Mouse (Mus musculus): ENCODE measurements at regions not wholly inside any gene's neighbourhood (a gene's known extent, or its start where the extent isn't known, plus 50 kb on each side); places are given as distances from the start of the nearest gene placed in this dataset.
A peak's percentile ranks its signal among the peaks of the same experiment; 100 is the strongest.
"Not testable (repeated sequence)": the region's sequence is repeated elsewhere in the genome, so short reads cannot be mapped to it uniquely, and the experiment has no call there.

- Histone ChIP-seq H3K4me3 (ENCODE audit: low read depth, low read length) (no peak overlapping the region), H3K36me3 (ENCODE audit: control insufficient read depth, insufficient read depth, low read length) (no peaks in the 10 kb centered on the region), H3K27ac (ENCODE audit: low read depth, low read length) (no peak overlapping the region), H3K4me2 (ENCODE audit: low read length) (no peak overlapping the region), H3K9me3 (replicated peaks; ENCODE audit: control insufficient read depth, low read length) (no peaks in the 10 kb centered on the region), H3K27me3 (replicated peaks; ENCODE audit: control insufficient read depth, insufficient read depth, low read length) (no peaks in the 10 kb centered on the region), H3K4me1 (ENCODE audit: control insufficient read depth, insufficient read depth, low read length) (no peaks in the 10 kb centered on the region), H3K9ac (ENCODE audit: low read length) (no peak overlapping the region)
- no peak for ATAC-seq
- WGBS, result 95% methylated on average over 1 of the region's 1 CpGs
- no peak for DNase-seq (ENCODE audit: low spot score)
Measured at GRCm38 (mm10) chr10:46629876-46630275, 1052.2 kb downstream of the Hace1 start.

- H3K36me3 ChIP-seq (ENCODE audit: control insufficient read depth, insufficient read depth, low read length), result no peaks in the 10 kb centered on the region
- no peak overlapping the region for H3K4me2 ChIP-seq (ENCODE audit: low read length)
- H3K27ac ChIP-seq (ENCODE audit: low read depth, low read length), result no peak overlapping the region
- H3K9me3 ChIP-seq (replicated peaks; ENCODE audit: control insufficient read depth, low read length), result no peaks in the 10 kb centered on the region
- no peak for DNase-seq (ENCODE audit: low spot score)
- no peak overlapping the region for H3K9ac ChIP-seq (ENCODE audit: low read length)
- H3K27me3 ChIP-seq (replicated peaks; ENCODE audit: control insufficient read depth, insufficient read depth, low read length), result no peaks in the 10 kb centered on the region
- no peak overlapping the region for H3K4me3 ChIP-seq (ENCODE audit: low read depth, low read length)
- ATAC-seq, result no peak
- no peaks in the 10 kb centered on the region for H3K4me1 ChIP-seq (ENCODE audit: control insufficient read depth, insufficient read depth, low read length)
Measured at GRCm38 (mm10) chr10:46663041-46663440, 1085.4 kb downstream of the Hace1 start.

DNA sequence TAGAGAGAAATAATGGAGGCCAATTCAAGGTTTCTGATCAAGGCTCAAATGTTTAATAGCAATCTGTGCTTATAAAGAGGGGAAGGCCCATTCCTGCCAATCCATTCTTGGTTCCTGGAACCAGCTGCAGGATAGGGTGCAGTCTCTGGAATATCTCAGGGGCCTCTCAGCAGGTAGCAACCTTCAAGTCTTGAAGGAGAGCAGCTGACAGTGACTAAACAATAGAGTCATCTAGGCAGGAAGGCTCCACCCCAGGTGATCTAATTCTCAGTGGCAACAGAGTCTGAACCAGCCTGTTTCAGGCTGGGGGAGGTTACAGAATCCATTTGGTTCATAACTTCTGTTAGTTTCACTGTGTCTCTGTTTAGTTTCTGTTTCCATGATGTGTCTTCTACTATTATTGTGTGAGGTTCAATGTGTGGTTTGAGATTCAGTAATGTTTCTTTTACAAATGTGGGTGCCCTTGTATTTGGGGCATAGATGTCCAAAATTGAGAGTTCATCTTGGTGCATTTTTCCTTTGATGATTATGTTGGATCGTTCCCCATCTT is 1112.3 kb downstream of the Hace1 start:
- not testable (repeated sequence) for H3K4me2 ChIP-seq (ENCODE audit: low read length); DNase-seq (ENCODE audit: low spot score); H3K9me3 ChIP-seq (replicated peaks; ENCODE audit: control insufficient read depth, low read length); ATAC-seq; H3K36me3 ChIP-seq (ENCODE audit: control insufficient read depth, insufficient read depth, low read length); H3K27ac ChIP-seq (ENCODE audit: low read depth, low read length); H3K4me1 ChIP-seq (ENCODE audit: control insufficient read depth, insufficient read depth, low read length); H3K27me3 ChIP-seq (replicated peaks; ENCODE audit: control insufficient read depth, insufficient read depth, low read length); H3K4me3 ChIP-seq (ENCODE audit: low read depth, low read length); H3K9ac ChIP-seq (ENCODE audit: low read length)
- WGBS, result 86% methylated on average over 1 of the region's 1 CpGs

DNA sequence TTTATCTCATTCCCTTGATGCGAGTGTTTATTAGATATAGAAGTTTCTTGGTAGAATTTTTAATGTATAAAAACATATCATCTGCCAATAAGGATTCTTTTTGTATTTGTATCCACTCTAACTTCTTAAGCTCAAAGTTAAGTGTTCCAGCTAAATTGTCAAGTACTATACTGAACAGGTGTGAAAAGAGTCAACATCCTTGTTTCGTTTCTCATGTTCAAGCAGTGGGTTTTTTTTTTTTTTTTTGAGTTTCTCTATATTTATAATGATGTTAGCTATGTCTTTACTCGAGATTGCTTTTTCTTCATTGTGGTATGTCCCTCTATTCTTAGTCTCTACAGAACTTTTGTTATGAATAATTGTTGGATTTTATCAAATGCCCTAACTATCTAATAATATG is 1115.0 kb downstream of the Hace1 start:
- ATAC-seq (no peak), DNase-seq (ENCODE audit: low spot score) (no peak)
- Histone ChIP-seq H3K4me2 (ENCODE audit: low read length) (no peak overlapping the region), H3K9ac (ENCODE audit: low read length) (no peak overlapping the region), H3K9me3 (replicated peaks; ENCODE audit: control insufficient read depth, low read length) (no peaks in the 10 kb centered on the region), H3K27me3 (replicated peaks; ENCODE audit: control insufficient read depth, insufficient read depth, low read length) (no peaks in the 10 kb centered on the region), H3K27ac (ENCODE audit: low read depth, low read length) (no peak overlapping the region), H3K4me1 (ENCODE audit: control insufficient read depth, insufficient read depth, low read length) (no peaks in the 10 kb centered on the region), H3K36me3 (ENCODE audit: control insufficient read depth, insufficient read depth, low read length) (no peaks in the 10 kb centered on the region), H3K4me3 (ENCODE audit: low read depth, low read length) (no peak overlapping the region)
- WGBS, result 84% methylated on average over 3 of the region's 3 CpGs

- Histone ChIP-seq H3K4me3 (ENCODE audit: low read depth, low read length) (no peak overlapping the region), H3K36me3 (ENCODE audit: control insufficient read depth, insufficient read depth, low read length) (no peaks in the 10 kb centered on the region), H3K27ac (ENCODE audit: low read depth, low read length) (peak overlapping the region; percentile 66; the same call in 1 of the 2 replicates), H3K9me3 (replicated peaks; ENCODE audit: control insufficient read depth, low read length) (no peaks in the 10 kb centered on the region), H3K4me1 (ENCODE audit: control insufficient read depth, insufficient read depth, low read length) (no peaks in the 10 kb centered on the region), H3K9ac (ENCODE audit: low read length) (no peak overlapping the region), H3K27me3 (replicated peaks; ENCODE audit: control insufficient read depth, insufficient read depth, low read length) (no peaks in the 10 kb centered on the region), H3K4me2 (ENCODE audit: low read length) (no peak overlapping the region)
- DNase-seq (ENCODE audit: low spot score) (peak; percentile 95), ATAC-seq (peak; percentile 97)
- 18% methylated on average over 2 of the region's 2 CpGs for WGBS
Measured at GRCm38 (mm10) chr10:46697363-46698246, 1120.0 kb downstream of the Hace1 start.

GRCm38 (mm10) chr10:46701221-46701620 is 1123.6 kb downstream of the Hace1 start:
- Histone ChIP-seq H3K4me1 (ENCODE audit: control insufficient read depth, insufficient read depth, low read length) (no peaks in the 10 kb centered on the region), H3K27ac (ENCODE audit: low read depth, low read length) (no peak overlapping the region), H3K27me3 (replicated peaks; ENCODE audit: control insufficient read depth, insufficient read depth, low read length) (no peaks in the 10 kb centered on the region), H3K9me3 (replicated peaks; ENCODE audit: control insufficient read depth, low read length) (no peaks in the 10 kb centered on the region), H3K4me2 (ENCODE audit: low read length) (no peak overlapping the region), H3K4me3 (ENCODE audit: low read depth, low read length) (no peak overlapping the region), H3K9ac (ENCODE audit: low read length) (no peak overlapping the region), H3K36me3 (ENCODE audit: control insufficient read depth, insufficient read depth, low read length) (no peaks in the 10 kb centered on the region)
- ATAC-seq (peak; percentile 16; the same call in 1 of the 2 replicates), DNase-seq (ENCODE audit: low spot score) (peak; percentile 51)
- WGBS, result 13% methylated on average over 4 of the region's 4 CpGs

DNA sequence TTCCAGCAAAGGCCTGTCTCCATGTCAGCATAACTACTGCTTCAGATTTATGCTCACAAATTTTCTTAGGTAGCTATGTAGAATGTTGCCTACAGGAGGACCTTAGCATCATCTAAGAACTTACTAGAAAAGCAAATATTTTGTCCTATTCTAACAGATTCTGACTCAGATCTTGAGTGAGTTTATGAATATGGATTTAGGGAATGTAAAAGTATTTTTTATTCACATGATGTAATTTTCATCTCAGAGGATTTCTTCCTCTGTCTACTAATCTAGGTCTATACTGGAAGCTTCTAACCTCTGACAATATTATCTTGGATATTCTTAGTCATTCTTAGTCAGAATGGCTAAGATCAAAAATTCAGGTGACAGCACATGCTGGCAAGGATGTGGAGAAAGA is 1130.4 kb downstream of the Hace1 start:
- H3K27ac ChIP-seq (ENCODE audit: low read depth, low read length); H3K9me3 ChIP-seq (replicated peaks; ENCODE audit: control insufficient read depth, low read length); H3K4me1 ChIP-seq (ENCODE audit: control insufficient read depth, insufficient read depth, low read length); H3K4me3 ChIP-seq (ENCODE audit: low read depth, low read length); H3K27me3 ChIP-seq (replicated peaks; ENCODE audit: control insufficient read depth, insufficient read depth, low read length); DNase-seq (ENCODE audit: low spot score); H3K9ac ChIP-seq (ENCODE audit: low read length); ATAC-seq; H3K4me2 ChIP-seq (ENCODE audit: low read length); H3K36me3 ChIP-seq (ENCODE audit: control insufficient read depth, insufficient read depth, low read length): not testable (repeated sequence)

DNA sequence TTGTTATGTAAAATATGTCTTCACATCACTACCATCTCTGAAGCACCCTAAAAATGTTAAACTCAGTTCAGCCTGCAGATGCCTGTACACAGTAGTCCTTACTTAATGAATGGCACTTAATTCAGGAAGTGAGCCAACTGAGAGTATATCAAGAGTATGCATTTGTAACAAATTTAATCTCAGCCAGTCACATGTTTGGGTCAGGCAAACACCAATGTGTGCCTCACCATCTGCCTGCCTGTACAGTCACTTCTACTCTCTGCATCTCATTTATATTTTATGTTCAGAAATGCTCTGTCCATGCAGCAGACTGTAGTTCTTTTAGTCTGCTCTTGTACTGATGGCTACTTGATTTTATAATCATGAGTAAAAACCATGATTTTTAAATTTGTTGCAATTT is 1135.1 kb downstream of the Hace1 start:
- H3K4me1 ChIP-seq (ENCODE audit: control insufficient read depth, insufficient read depth, low read length), result no peaks in the 10 kb centered on the region; the same call in 1 of the 2 replicates
- ATAC-seq (peak; percentile 82), DNase-seq (ENCODE audit: low spot score) (peak; percentile 53)
- H3K27me3 ChIP-seq (replicated peaks; ENCODE audit: control insufficient read depth, insufficient read depth, low read length), result no peaks in the 10 kb centered on the region
- no peak overlapping the region for H3K27ac ChIP-seq (ENCODE audit: low read depth, low read length)
- no peak overlapping the region for H3K4me3 ChIP-seq (ENCODE audit: low read depth, low read length)
- H3K36me3 ChIP-seq (ENCODE audit: control insufficient read depth, insufficient read depth, low read length), result no peaks in the 10 kb centered on the region
- H3K9me3 ChIP-seq (replicated peaks; ENCODE audit: control insufficient read depth, low read length), result no peaks in the 10 kb centered on the region
- no peak overlapping the region for H3K4me2 ChIP-seq (ENCODE audit: low read length)
- no peak overlapping the region for H3K9ac ChIP-seq (ENCODE audit: low read length)

DNA sequence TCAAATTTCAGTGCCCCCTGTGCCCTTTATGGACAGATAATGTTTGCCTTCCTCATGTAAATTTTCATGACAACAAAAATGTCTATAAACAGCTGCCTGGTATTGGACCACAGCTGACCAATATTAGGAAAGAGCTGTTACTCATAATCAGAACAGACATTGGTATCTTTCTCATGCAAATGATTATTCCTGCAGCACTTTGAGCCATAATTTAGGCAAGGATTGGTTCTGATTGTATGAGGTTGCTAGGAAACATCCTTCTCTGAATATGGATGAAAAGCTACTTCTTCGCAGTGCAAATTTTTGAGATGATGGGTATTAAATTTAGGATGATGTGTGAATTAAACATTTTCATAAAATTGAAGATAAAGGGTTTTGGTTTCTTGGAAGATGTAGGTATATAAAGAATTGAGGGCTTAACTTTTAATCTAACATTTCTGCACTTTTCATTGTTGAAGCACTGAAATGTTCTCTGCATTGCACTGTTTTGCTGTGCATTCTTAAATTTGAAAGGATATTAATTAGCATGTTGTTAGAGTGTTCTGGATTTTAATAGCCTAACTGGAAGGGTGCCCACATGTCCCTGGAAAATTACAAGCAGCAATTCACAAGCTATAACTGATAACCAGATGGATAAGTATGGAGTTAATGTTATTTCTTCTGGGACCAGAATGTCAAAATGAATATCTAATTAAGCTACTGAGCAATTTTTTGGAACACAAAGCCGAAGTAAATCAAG is 1140.9 kb downstream of the Hace1 start:
- Histone ChIP-seq H3K27ac (ENCODE audit: low read depth, low read length) (peak overlapping the region; percentile 90), H3K4me3 (ENCODE audit: low read depth, low read length) (no peak overlapping the region), H3K4me2 (ENCODE audit: low read length) (no peak overlapping the region), H3K27me3 (replicated peaks; ENCODE audit: control insufficient read depth, insufficient read depth, low read length) (no peaks in the 10 kb centered on the region), H3K9me3 (replicated peaks; ENCODE audit: control insufficient read depth, low read length) (no peaks in the 10 kb centered on the region), H3K36me3 (ENCODE audit: control insufficient read depth, insufficient read depth, low read length) (no peaks in the 10 kb centered on the region), H3K4me1 (ENCODE audit: control insufficient read depth, insufficient read depth, low read length) (peaks cover 3% of the 10 kb centered on the region), H3K9ac (ENCODE audit: low read length) (no peak overlapping the region)
- DNase-seq (ENCODE audit: low spot score) (peak; percentile 79), ATAC-seq (peak; percentile 91)
- WGBS, result 20% methylated on average over 2 of the region's 2 CpGs
